Mouse (Mus musculus): ENCODE measurements at regions not wholly inside any gene's neighbourhood (a gene's known extent, or its start where the extent isn't known, plus 50 kb on each side); places are given as distances from the start of the nearest gene placed in this dataset.

GRCm38 (mm10) chr12:12497277-12497841 is 235.4 kb downstream of the Fam49a start:
- TF ChIP-seq CTCF (IDR thresholded peaks at IDR 0.05; ENCODE audit: extremely low read depth, insufficient read depth, insufficient read length, insufficient replicate concordance) (no peak), POLR2A (IDR thresholded peaks at IDR 0.05; ENCODE audit: low read depth, low read length) (no peak)

Data from spleen, adult 2 months (tissue).